Mouse (Mus musculus) heart, postnatal 0 days (tissue): ENCODE measurements at regions not wholly inside any gene's neighbourhood (a gene's known extent, or its start where the extent isn't known, plus 50 kb on each side); places are given as distances from the start of the nearest gene placed in this dataset.

Experiments used
- CTCF ChIP-seq: IDR thresholded peaks from 2 replicates; pipeline ENCODE4 v1.5.1; 2016; ENCODE audit warnings: antibody characterized with exemption, control low read depth, low read depth
- EP300 ChIP-seq: IDR thresholded peaks from 2 replicates; pipeline ENCODE4 v1.6.1; 2016; ENCODE audit warnings: antibody characterized with exemption, low read depth

GRCm38 (mm10) chr15:59201386-59201785 is 312.3 kb downstream of the Gm49356 start:
- TF ChIP-seq CTCF (no peak), EP300 (no peak)
